Mouse (Mus musculus): ENCODE data around the gene Actn4. TPM values are rescaled to one million over a fixed set of nuclear protein-coding genes. Genes with fewer than 3 reads are reported as not detected.
"Not testable (repeated sequence)": the region's sequence is repeated elsewhere in the genome, so short reads cannot be mapped to it uniquely, and the experiment has no call there.

The Actn4 gene
- polyA plus RNA-seq, 1 experiment from 2014 or later, result 134 TPM

DNA sequence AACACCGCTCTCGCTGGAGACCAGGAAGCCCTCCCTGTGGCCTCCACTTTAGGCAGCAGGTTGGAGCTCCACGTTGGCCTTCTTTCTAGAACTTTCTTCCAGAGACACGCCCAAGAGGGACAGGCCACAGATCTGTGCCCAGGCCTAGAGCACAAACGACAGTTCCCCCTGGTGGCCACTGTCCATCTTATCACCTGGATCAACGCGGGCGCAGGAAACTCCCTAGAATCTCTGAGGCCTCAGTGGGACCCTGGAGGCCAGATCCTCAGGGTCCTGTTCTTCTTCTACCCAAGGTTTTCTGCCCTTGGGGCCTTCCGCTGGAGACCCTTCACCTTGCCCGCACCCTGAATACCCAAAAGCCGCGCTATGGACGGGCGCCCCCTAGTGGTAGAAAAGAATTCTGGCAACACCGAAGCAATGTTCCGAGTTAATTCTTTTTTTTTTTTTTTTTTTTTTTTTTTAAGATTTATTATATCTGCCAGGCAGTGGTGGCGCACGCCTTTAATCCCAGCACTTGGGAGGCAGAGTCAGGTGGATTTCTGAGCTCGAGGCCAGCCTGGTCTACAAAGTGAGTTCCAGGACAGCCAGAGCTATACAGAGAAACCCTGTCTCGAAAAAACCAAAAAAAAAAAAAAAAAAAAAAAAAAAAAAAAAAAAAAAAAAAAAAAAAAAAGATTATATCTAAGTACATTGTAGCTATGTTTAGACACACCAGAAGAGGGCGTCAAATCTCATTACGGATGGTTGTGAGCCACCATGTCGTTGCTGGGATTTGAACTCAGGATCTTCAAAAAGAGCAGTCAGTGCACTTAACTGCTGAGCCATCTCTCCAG lies 94.4 kb downstream of the Actn4 start:
- ATAC-seq (replicated peaks); H3K27ac ChIP-seq (replicated peaks); H3K9ac ChIP-seq (replicated peaks); H3K4me2 ChIP-seq (replicated peaks); H3K27me3 ChIP-seq; H3K36me3 ChIP-seq; H3K4me3 ChIP-seq; H3K9me3 ChIP-seq: not testable (repeated sequence)
- 31% methylated on average over 23 of the region's 23 CpGs for WGBS
- H3K4me1 ChIP-seq, result peaks cover 15% of the 10 kb centered on the region

DNA sequence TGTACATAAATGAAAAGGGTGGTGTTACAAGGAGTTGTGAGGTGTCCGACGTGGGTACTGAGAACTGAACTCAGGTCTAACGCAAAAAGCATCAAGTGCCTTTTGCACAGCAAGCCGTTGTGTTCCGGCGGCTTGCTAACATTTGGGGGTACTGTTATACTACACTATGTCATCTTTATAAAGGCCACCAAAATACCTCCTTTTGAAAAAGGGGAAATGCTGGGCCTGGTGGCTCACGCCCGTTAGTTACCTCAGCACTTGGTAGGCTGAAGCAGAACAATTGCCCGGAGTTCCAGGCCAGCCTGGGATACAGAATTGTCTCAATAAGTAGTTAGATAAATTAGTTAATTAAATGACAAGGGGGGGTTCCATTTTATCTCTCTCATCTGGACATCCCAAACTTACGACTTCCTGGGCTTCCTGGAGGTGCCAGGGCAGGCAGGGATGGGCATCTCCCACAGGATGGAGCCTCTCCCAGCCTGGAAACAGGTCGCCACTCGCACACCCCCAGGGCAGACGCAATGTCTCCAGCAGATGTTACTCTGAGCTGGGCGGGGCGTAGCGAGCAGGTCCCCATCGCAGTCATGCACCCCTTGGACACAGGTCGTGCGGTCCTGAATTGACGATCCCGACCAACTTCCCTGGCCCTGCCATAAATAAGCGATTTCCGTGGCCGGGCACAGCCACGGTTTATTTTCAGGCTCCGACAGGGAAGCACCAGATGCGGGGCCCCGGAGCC lies 95.2 kb downstream of the Actn4 start:
- no peaks in the 10 kb centered on the region for H3K27me3 ChIP-seq
- H3K9ac ChIP-seq (replicated peaks), result no peak overlapping the region
- H3K4me1 ChIP-seq, result peaks cover 15% of the 10 kb centered on the region
- 92% methylated on average over 28 of the region's 28 CpGs for WGBS
- no peaks in the 10 kb centered on the region for H3K9me3 ChIP-seq
- ATAC-seq (replicated peaks), result no peak
- H3K27ac ChIP-seq (replicated peaks), result no peak overlapping the region
- no peak overlapping the region for H3K4me3 ChIP-seq
- no peaks in the 10 kb centered on the region for H3K36me3 ChIP-seq
- no peak overlapping the region for H3K4me2 ChIP-seq (replicated peaks)

DNA sequence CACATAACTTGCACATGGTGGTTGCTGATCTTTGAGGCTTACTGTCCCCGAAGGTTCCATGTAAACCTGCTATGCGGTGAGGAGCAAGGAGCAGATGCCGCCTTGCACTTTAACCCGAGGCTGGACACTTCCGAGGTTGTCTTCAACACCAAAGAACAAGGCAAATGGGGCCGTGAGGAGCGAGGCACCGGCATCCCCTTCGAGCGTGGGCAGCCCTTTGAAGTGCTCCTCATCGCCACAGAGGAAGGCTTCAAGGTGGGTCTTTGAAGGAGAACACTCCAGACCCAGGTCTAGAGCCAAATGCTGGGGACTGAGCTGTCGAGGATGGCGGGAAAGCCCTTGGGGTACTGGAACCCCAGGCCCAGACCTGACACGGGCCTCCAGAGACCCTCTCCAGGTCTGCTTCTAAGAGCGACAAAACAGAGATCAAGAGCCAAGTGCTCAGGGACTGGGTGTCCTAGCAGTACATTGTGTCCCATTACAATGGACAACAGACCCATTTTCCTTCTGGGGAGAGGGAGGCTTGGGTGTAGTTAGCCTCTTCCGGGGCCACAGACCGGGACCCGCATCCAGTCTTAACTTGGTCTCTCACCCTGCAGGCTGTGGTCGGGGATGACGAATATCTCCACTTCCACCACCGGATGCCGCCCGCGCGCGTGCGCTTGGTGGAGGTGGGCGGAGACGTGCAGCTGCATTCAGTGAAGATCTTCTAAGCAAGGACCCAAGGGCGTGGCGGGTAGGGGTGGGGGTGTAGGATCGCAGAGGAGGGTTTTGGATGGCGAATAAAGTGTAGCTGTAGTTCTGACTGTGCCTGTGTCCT lies 96.4 kb downstream of the Actn4 start:
- Histone ChIP-seq H3K36me3 (no peaks in the 10 kb centered on the region), H3K9me3 (no peaks in the 10 kb centered on the region), H3K27ac (replicated peaks) (no peak overlapping the region), H3K4me1 (peaks cover 15% of the 10 kb centered on the region), H3K27me3 (no peaks in the 10 kb centered on the region), H3K4me2 (replicated peaks) (peak overlapping the region; percentile 47), H3K4me3 (peak overlapping the region; percentile 28), H3K9ac (replicated peaks) (peak overlapping the region; percentile 36)
- 46% methylated on average over 33 of the region's 33 CpGs for WGBS
- ATAC-seq (replicated peaks), result peak; percentile 46; the same call in 1 of the 2 replicates

- Histone ChIP-seq H3K9ac (replicated peaks) (no peak overlapping the region), H3K27me3 (no peaks in the 10 kb centered on the region), H3K4me3 (no peak overlapping the region), H3K9me3 (no peaks in the 10 kb centered on the region), H3K27ac (replicated peaks) (no peak overlapping the region), H3K36me3 (no peaks in the 10 kb centered on the region), H3K4me1 (peaks cover 15% of the 10 kb centered on the region), H3K4me2 (replicated peaks) (peak overlapping the region; percentile 16; the same call in 1 of the 2 replicates)
- WGBS, result 38% methylated on average over 9 of the region's 9 CpGs
- no peak for ATAC-seq (replicated peaks)
Measured at GRCm38 (mm10) chr7:28864288-28864750, 97.8 kb downstream of the Actn4 start.

GRCm38 (mm10) chr7:28863540-28863939 lies 98.6 kb downstream of the Actn4 start, which contains the start of gene Lgals7:
Gene Lgals7, plus strand, starts transcription at chr7:28863853.
- no peak for ATAC-seq (replicated peaks)
- 88% methylated on average over 6 of the region's 6 CpGs for WGBS
- Histone ChIP-seq H3K4me2 (replicated peaks) (peak within 1 kb of the TSS; percentile 16; the same call in 1 of the 2 replicates), H3K27ac (replicated peaks) (no peak within 1 kb of the TSS), H3K36me3 (no peaks in the 10 kb centered on the region), H3K4me3 (no peak within 1 kb of the TSS), H3K27me3 (no peaks in the 10 kb centered on the region), H3K9me3 (no peaks in the 10 kb centered on the region), H3K9ac (replicated peaks) (no peak within 1 kb of the TSS), H3K4me1 (peaks cover 15% of the 10 kb centered on the region)

DNA sequence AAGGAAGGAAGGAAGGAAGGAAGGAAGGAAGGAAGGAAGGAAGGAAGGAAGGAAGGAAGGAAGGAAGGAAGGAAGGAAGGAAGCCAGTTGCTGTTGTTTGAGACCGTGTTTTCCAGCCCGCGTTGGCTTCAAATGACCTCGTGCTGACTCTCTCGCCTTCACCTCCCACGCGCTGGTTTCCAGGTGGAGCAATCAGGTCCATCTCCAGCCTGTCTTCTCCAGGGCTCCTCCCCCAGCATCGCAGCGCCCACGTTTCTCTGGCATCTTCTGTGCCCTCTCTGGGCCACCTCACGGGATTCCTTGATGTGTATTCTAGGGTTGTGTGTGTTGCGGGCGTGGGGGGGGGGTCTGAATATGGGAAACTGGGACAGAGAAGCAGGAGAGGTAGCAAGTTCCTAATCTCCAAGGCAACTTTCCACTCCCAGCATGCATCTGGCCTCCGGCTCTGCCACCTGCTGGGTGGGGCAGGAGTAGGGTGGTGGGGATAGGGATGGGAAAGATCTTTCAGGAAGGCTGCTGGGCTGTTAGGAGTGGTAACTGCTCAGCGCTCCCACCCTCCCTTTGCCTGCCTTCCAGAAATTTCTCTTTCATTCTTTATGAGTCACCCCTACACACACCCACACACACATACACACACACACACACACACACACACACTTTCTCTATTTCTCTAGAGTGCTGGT lies 99.2 kb downstream of the Actn4 start:
- Histone ChIP-seq H3K27me3 (no peaks in the 10 kb centered on the region), H3K9me3 (no peaks in the 10 kb centered on the region), H3K4me3 (no peak overlapping the region), H3K4me2 (replicated peaks) (no peak overlapping the region), H3K9ac (replicated peaks) (no peak overlapping the region), H3K36me3 (no peaks in the 10 kb centered on the region), H3K27ac (replicated peaks) (no peak overlapping the region), H3K4me1 (peaks cover 15% of the 10 kb centered on the region)
- ATAC-seq (replicated peaks), result no peak
- 85% methylated on average over 15 of the region's 15 CpGs for WGBS

GRCm38 (mm10) chr7:28860898-28861297 lies 101.2 kb downstream of the Actn4 start:
- WGBS, result 87% methylated on average over 6 of the region's 6 CpGs
- no peak for ATAC-seq (replicated peaks)
- Histone ChIP-seq H3K4me3 (no peak overlapping the region), H3K4me2 (replicated peaks) (no peak overlapping the region), H3K9ac (replicated peaks) (no peak overlapping the region), H3K4me1 (peaks cover 11% of the 10 kb centered on the region), H3K36me3 (no peaks in the 10 kb centered on the region), H3K9me3 (no peaks in the 10 kb centered on the region), H3K27me3 (no peaks in the 10 kb centered on the region), H3K27ac (replicated peaks) (no peak overlapping the region)

DNA sequence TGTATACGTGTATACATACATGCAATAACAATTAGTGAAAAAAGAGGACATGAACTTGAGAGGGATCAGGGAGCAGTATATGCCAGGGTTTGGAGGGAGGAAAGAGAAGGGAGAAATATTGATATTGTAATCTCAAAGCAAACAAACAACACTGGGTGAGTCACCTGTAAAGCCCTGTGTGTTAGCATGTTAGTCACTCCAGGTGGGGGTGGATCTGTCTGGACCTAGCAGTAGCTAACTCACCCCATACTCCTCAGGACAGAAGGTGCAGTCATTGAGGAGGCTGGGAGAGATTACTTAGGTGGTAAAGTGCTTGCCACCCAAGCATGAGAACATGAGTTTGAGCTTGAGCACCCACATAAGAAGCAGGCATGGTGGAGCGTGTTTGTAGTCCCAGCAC lies 102.2 kb downstream of the Actn4 start:
- Histone ChIP-seq H3K4me2 (replicated peaks) (no peak overlapping the region), H3K36me3 (no peaks in the 10 kb centered on the region), H3K27ac (replicated peaks) (no peak overlapping the region), H3K9me3 (no peaks in the 10 kb centered on the region), H3K9ac (replicated peaks) (no peak overlapping the region), H3K4me1 (peaks cover 7% of the 10 kb centered on the region; the same call in 1 of the 2 replicates), H3K27me3 (no peaks in the 10 kb centered on the region), H3K4me3 (no peak overlapping the region)
- 92% methylated on average over 2 of the region's 2 CpGs for WGBS
- ATAC-seq (replicated peaks), result no peak

DNA sequence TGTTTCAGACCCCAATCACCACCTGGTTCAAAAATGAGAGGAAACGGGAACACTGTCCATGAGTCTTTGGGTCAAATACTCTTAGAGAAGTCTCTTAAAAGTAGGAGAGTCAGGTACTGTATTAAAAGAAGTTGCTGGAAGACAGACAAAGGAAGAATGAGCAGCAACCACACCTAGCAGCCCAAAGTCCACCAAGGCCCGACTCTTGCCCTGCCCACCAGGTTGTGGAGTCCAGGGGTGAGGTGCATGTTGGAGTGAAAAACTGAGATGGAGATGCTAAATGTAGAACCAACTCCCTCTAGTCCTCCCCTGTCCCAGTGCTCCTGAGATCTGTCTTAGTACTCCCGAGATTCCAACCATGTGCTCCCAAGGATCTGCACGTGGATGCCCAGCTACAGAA lies 111.5 kb downstream of the Actn4 start:
- H3K4me1 ChIP-seq, result no peaks in the 10 kb centered on the region
- H3K9me3 ChIP-seq, result no peaks in the 10 kb centered on the region
- ATAC-seq (replicated peaks), result no peak
- H3K4me3 ChIP-seq, result no peak overlapping the region
- no peaks in the 10 kb centered on the region for H3K27me3 ChIP-seq
- no peak overlapping the region for H3K9ac ChIP-seq (replicated peaks)
- H3K36me3 ChIP-seq, result no peaks in the 10 kb centered on the region
- H3K27ac ChIP-seq (replicated peaks), result no peak overlapping the region
- 90% methylated on average over 4 of the region's 4 CpGs for WGBS
- H3K4me2 ChIP-seq (replicated peaks), result no peak overlapping the region

DNA sequence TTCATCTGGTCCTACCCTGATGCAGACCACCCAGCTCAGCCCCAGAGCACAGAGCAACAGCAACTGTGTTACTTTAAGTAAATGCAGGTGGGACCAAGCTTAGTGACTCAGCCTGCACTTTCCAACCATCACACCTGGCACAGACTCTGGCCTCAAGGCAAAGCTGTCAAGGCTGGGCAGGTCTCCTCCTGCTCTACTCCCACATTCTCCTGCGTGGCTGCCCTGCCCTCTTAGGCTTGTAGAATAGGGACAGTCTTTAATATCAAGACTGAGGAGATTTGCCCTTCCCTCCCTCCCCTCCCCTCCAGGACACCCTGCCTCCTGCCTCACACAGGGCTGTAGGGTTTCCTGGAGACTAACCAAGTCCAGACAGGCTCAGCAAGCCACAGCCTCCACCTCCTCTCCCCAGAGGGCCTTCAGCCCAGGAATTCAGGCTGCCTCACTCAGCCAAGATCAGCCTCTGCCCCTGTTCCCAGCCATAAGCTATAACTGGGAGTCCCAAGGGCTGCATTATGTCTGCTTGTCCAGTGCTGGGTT lies 112.4 kb downstream of the Actn4 start:
- H3K27me3 ChIP-seq, result no peaks in the 10 kb centered on the region
- no peak for ATAC-seq (replicated peaks)
- H3K4me3 ChIP-seq, result no peak overlapping the region
- H3K9ac ChIP-seq (replicated peaks), result no peak overlapping the region
- H3K27ac ChIP-seq (replicated peaks), result no peak overlapping the region
- H3K4me1 ChIP-seq, result no peaks in the 10 kb centered on the region
- no peaks in the 10 kb centered on the region for H3K36me3 ChIP-seq
- no peak overlapping the region for H3K4me2 ChIP-seq (replicated peaks)
- no peaks in the 10 kb centered on the region for H3K9me3 ChIP-seq
- 65% methylated on average over 1 of the region's 1 CpGs for WGBS

GRCm38 (mm10) chr7:28847273-28847672 lies 114.9 kb downstream of the Actn4 start:
- Histone ChIP-seq H3K27me3 (no peaks in the 10 kb centered on the region), H3K9ac (replicated peaks) (no peak overlapping the region), H3K4me3 (no peak overlapping the region), H3K36me3 (no peaks in the 10 kb centered on the region), H3K27ac (replicated peaks) (no peak overlapping the region), H3K9me3 (no peaks in the 10 kb centered on the region), H3K4me2 (replicated peaks) (no peak overlapping the region), H3K4me1 (no peaks in the 10 kb centered on the region)
- ATAC-seq (replicated peaks), result no peak
- WGBS, result 79% methylated on average over 1 of the region's 1 CpGs
